Mouse (Mus musculus): ENCODE results near the gene Tnfrsf4.

- TF ChIP-seq GATA1 (IDR thresholded peaks at IDR 0.05; ENCODE audit: borderline replicate concordance, low read length) = no peak
- TF ChIP-seq FLI1 (IDR thresholded peaks at IDR 0.05; ENCODE audit: low read length) = no peak
Measured at GRCm38 (mm10) chr4:155973239-155973638, 40.4 kb upstream of the Tnfrsf4 start.

All from megakaryocyte, embryonic 14.5 days (primary cell).